Mouse (Mus musculus) liver, embryonic 16.5 days (tissue): ENCODE measurements around the gene Gfod2. TPM values are rescaled to one million over a fixed set of nuclear protein-coding genes. Genes with fewer than 3 reads are reported as not detected.
A peak's percentile ranks its signal among the peaks of the same experiment; 100 is the strongest.

Experiments used
- ATAC-seq: fragments of 200-750 bp; cut with Nextera tagmentation; 2 replicates; pipeline ENCODE4 v1.8.0; 2017; ENCODE audit warnings: low read depth, mild to moderate bottlenecking, moderate number of reproducible peaks, moderate library complexity
- H3K27ac ChIP-seq: fragments of 300-500 bp; sonication (generic); 2 replicates; pipeline ENCODE4 v1.5.1; 2014; ENCODE audit warnings: mild to moderate bottlenecking, low read length
- H3K27me3 ChIP-seq: fragments of 300-500 bp; sonication (generic); 2 replicates; pipeline ENCODE4 v1.6.1; 2014; ENCODE audit warnings: low read depth, low read length, mixed read lengths; ENCODE audit not compliant: control insufficient read depth, insufficient read depth
- H3K36me3 ChIP-seq: fragments of 300-500 bp; sonication (generic); 2 replicates; pipeline ENCODE4 v1.6.1; 2014; ENCODE audit warnings: mild to moderate bottlenecking; ENCODE audit not compliant: control insufficient read depth, insufficient read depth
- H3K4me1 ChIP-seq: fragments of 300-500 bp; sonication (generic); 2 replicates; pipeline ENCODE4 v1.6.1; 2014; ENCODE audit warnings: low read depth, low read length, mixed read lengths; ENCODE audit not compliant: control insufficient read depth
- H3K4me2 ChIP-seq: fragments of 300-500 bp; sonication (generic); 2 replicates; pipeline ENCODE4 v1.6.1; 2014; ENCODE audit warnings: low read depth, low read length, mixed read lengths
- H3K4me3 ChIP-seq: fragments of 300-500 bp; sonication (generic); 2 replicates; pipeline ENCODE4 v1.5.1; 2014; ENCODE audit warnings: low read depth, mild to moderate bottlenecking, low read length
- H3K9ac ChIP-seq: fragments of 300-500 bp; sonication (generic); 2 replicates; pipeline ENCODE4 v1.6.1; 2014; ENCODE audit warnings: low read depth, low read length
- H3K9me3 ChIP-seq: fragments of 300-500 bp; sonication (generic); replicated peaks from 2 replicates; pipeline ENCODE4 v1.6.1; 2016; ENCODE audit warnings: low read length; ENCODE audit not compliant: control insufficient read depth
- WGBS: fragments of 180-500 bp; shearing (Covaris S2); extraction: QIAGEN DNeasy Blood & Tissue Kit; methylation state at CpG from one replicate; pipeline ENCODE4 v1.1.7; 2014; ENCODE audit not compliant: insufficient replicate concordance; 5-methylcytosine and 5-hydroxymethylcytosine counted together
- polyA plus RNA-seq: library from polyadenylated mRNA; unstranded; fragments of >200 nt; fragmentation: Nextera tagmentation; extraction: Ambion mirVana; gene quantifications from 2 replicates; pipeline ENCODE4 v1.2.1, GENCODE M21; 2015

Gfod2 gene
- polyA plus RNA-seq, 1 experiment from 2014 or later, result 1.8 TPM

DNA sequence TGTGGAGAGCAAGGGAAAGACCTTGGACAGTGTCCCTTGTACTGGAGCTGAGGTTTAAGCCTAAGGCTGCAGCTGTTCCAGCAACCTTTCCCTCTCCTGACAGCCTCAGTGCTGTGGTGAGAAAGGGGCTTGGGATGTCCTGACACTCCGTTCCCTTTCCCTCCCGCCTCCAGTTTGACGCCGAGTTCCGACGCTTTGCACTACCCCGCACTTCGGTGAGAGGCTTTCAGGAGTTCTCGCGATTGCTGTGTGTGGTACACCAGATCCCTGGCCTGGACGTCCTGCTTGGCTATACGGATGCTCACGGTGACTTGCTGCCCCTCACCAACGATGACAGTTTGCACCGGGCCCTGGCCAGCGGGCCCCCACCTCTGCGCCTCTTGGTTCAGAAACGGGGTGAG, 56.5 kb downstream of the Gfod2 start:
- H3K9ac ChIP-seq, result peak overlapping the region; percentile 58
- H3K27me3 ChIP-seq, result no peaks in the 10 kb centered on the region
- H3K4me2 ChIP-seq, result peak overlapping the region; percentile 99
- H3K36me3 ChIP-seq, result peaks cover 10% of the 10 kb centered on the region; the same call in 1 of the 2 replicates
- H3K4me3 ChIP-seq, result peak overlapping the region; percentile 84
- no peak for ATAC-seq
- peaks cover 28% of the 10 kb centered on the region for H3K4me1 ChIP-seq
- no peak overlapping the region for H3K27ac ChIP-seq
- H3K9me3 ChIP-seq, result no peaks in the 10 kb centered on the region
- 66% methylated on average over 18 of the region's 18 CpGs for WGBS

DNA sequence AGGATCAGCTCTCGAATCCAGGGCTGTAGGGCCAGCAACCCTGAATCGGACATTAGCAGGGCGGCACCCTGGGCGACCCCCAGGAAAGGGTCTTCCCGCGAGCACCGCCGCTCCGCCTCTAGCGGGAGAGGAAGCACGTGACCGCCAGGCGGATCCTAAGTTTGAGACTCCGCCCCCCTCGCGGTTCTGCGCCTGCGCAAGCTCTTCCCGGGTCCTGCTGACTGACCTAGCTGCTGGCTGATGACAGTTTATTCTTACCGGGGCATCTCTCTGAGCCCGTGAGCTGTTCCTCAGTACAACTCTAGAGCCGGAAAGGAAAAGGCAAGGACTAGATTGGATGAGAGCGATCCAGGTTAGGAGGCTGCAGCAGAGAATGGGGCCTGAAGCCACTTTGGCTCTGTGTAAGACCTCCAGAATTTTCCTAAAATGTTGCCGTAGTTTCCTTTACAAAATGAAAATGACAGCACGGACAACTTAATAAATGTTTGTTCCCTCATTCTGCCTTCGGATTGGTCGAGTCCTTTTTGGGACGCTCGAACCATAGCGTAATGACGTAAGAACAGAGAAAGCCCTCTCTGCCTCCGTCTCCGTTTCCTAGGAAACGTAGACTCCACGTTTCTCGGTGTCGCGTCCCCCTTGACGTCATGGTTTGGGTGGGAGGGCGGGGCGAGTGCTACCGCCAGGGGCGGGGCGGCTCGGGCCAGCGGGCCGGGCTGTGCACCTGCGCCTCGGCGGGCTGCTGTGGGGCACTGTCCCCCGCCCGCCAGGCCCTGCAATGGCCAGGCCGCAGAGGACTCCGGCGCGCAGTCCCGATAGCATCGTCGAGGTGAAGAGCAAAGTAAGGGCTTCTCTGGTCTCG, 57.3 kb downstream of the Gfod2 start, which contains the start of the genes Acd and Pard6a:
Acd (minus strand) TSS at position 137 of the 859 bp plus-strand sequence.
Pard6a (plus strand) TSS at position 183 of the 859 bp plus-strand sequence.
- H3K4me2 ChIP-seq, result peak within 1 kb of the TSS; percentile 99
- H3K36me3 ChIP-seq, result peaks cover 12% of the 10 kb centered on the region; the same call in 1 of the 2 replicates
- under 1% methylated on average over 60 of the region's 60 CpGs for WGBS
- no peaks in the 10 kb centered on the region for H3K9me3 ChIP-seq
- no peaks in the 10 kb centered on the region for H3K27me3 ChIP-seq
- peak within 1 kb of the TSS; percentile 80 for H3K9ac ChIP-seq
- H3K27ac ChIP-seq, result peak within 1 kb of the TSS; percentile 95
- peak within 1 kb of the TSS; percentile 84 for H3K4me3 ChIP-seq
- ATAC-seq, result peak; percentile 83
- peaks cover 20% of the 10 kb centered on the region for H3K4me1 ChIP-seq

DNA sequence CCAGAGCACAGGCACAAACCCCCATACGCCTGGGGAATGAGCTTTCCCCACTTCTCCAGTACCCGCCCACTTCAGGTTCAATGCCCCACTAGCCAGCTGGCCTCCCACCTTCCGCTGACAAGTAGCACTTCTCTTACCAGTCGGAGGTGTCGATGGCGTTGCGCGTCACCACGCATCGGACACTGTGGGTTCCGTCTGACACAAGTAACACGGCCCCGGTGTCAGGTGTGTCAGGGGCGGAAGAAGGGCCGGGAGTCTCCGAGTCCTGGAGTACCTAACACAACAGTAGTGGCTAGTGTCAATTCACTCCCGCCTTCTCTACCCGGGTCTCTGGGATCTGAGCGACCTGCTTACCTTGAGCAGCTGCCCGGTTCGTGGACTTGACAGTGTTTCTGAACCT, 57.9 kb downstream of the Gfod2 start:
- H3K27me3 ChIP-seq, result no peaks in the 10 kb centered on the region
- WGBS, result under 1% methylated on average over 21 of the region's 21 CpGs
- peak overlapping the region; percentile 95 for H3K27ac ChIP-seq
- H3K36me3 ChIP-seq, result peaks cover 12% of the 10 kb centered on the region; the same call in 1 of the 2 replicates
- peak overlapping the region; percentile 80 for H3K9ac ChIP-seq
- H3K4me2 ChIP-seq, result peak overlapping the region; percentile 99
- H3K4me1 ChIP-seq, result peaks cover 18% of the 10 kb centered on the region
- peak overlapping the region; percentile 84 for H3K4me3 ChIP-seq
- peak; percentile 37 for ATAC-seq
- no peaks in the 10 kb centered on the region for H3K9me3 ChIP-seq

DNA sequence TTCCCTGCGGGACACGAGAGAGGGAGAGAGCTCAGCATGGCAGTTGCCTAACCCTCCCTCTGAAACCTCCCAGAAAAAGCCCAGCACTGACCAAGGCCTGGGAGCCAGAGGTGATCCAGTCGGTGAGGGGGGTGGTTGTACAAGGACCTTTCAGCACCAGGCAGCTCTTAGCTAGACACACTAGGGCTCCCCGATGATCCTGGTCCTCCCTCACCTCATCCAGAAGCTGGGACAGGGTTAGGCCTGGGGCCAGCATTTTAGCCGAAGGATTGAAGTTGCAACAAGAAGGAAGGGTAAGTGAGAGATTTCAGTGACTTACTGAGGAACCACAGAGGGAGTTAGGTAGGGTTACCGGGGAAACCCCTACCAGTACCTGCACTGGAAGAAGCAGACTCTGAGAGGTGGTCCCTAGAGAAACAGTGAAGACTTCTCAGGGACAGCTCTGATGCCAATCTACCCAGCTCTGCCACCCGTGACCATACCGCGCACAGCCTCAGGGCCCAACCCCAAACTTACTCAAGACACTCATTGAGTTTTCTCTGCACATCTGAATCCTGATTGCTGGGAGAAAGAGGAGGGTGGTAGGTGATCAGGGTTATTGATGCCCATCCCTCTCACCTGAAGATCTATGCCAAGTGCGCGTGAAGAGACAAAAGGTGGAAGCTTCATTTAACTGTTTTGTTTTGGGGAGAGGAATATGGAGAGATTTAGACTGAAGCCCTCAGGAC, 58.8 kb downstream of the Gfod2 start:
- Histone ChIP-seq H3K27ac (no peak overlapping the region), H3K4me1 (peaks cover 18% of the 10 kb centered on the region), H3K9me3 (no peaks in the 10 kb centered on the region), H3K36me3 (peaks cover 12% of the 10 kb centered on the region; the same call in 1 of the 2 replicates), H3K4me2 (peak overlapping the region; percentile 99), H3K27me3 (no peaks in the 10 kb centered on the region; the same call in 1 of the 2 replicates), H3K9ac (peak overlapping the region; percentile 80; the same call in 1 of the 2 replicates), H3K4me3 (peak overlapping the region; percentile 84)
- ATAC-seq, result no peak
- 81% methylated on average over 11 of the region's 11 CpGs for WGBS

DNA sequence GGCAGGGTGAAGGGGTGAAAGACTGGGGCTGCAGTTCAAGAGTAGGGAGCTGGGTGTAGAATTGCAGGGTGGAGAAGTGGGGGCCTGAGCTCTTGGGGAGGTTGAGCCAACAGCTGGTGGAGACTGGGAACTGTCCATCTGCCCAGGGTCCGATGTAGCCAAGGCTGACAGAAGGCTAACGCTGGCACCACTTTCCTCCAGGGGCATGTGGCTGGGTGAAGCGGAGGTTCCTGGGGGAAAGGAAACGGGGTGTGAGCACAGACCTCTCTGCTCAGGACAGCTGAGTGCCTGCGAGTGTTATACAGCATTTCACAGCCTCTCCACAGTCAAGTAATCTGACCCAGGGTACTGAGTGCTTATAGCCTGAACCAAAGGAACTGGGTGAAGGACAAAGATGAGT, 59.7 kb downstream of the Gfod2 start:
- Histone ChIP-seq H3K9ac (no peak overlapping the region), H3K36me3 (peaks cover 12% of the 10 kb centered on the region; the same call in 1 of the 2 replicates), H3K27ac (no peak overlapping the region), H3K9me3 (no peaks in the 10 kb centered on the region), H3K4me2 (no peak overlapping the region), H3K27me3 (peaks cover under 1% of the 10 kb centered on the region; the same call in 1 of the 2 replicates), H3K4me1 (peaks cover 26% of the 10 kb centered on the region), H3K4me3 (no peak overlapping the region)
- WGBS, result 79% methylated on average over 5 of the region's 5 CpGs
- no peak for ATAC-seq

DNA sequence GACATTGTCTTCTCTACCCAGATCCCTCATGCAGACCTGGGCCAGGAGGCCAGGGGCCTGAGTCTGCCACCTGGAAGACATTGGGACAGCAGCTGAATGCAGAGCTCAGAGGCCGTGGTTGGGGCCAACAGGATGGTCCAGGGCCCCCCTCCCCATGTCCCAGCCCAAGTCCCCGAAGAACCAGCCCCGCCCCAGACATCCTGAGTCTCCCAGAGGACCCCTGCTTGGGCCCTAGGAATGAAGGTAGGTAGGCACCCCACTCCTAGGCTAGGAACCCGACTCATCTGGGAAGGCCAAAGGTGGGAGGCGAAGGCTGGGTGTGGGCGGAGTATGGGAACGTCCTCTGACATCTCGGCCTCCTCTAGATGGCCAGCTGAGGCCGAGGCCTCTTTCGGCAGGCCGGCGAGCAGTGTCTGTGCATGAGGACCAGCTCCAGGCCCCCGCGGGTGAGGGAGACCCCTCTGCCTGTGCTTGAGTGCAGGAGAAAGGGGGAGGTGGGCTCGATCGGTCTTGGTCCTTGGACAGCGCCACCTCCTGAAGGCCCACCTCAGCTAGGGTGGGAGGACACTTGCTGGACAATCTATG, 61.2 kb downstream of the Gfod2 start:
- Histone ChIP-seq H3K4me1 (peaks cover 28% of the 10 kb centered on the region), H3K36me3 (peaks cover 12% of the 10 kb centered on the region; the same call in 1 of the 2 replicates), H3K4me2 (no peak overlapping the region), H3K9ac (no peak overlapping the region), H3K27ac (no peak overlapping the region), H3K4me3 (no peak overlapping the region), H3K27me3 (peaks cover 5% of the 10 kb centered on the region; the same call in 1 of the 2 replicates), H3K9me3 (no peaks in the 10 kb centered on the region)
- WGBS, result 87% methylated on average over 17 of the region's 17 CpGs
- no peak for ATAC-seq

DNA sequence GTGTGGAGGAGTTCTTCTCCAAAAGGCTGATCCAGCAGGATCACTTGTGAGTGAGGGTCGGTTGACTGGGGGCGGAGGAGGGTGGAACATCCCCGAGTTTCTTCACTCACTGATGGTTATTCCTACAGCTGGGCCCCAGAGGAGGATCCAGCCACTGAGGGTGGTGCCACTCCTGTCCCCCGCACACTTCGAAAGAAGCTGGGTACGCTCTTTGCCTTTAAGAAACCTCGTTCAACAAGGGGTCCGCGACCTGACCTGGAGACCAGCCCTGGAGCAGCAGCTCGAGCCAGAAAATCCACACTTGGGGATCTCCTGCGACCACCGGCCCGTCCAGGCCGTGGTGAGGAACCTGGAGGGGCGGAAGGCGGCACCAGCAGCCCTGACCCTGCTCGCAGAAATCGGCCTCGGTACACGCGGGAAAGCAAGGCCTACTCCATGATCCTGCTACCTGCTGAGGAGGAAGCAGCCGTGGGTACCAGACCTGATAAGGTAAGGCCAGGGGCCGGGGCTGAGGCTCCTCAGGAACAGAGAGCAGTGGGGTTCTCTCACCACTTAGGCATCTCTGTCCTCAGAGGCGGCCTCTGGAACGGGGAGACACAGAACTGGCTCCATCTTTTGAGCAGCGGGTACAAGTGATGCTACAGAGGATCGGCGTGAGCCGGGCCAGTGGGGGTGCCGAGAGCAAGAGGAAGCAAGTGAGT, 63.2 kb downstream of the Gfod2 start:
- no peak overlapping the region for H3K27ac ChIP-seq

More for the DNA sequence above, 63.2 kb downstream of the Gfod2 start:
- Histone ChIP-seq H3K9ac (no peak overlapping the region), H3K4me2 (no peak overlapping the region), H3K4me3 (no peak overlapping the region), H3K27me3 (peaks cover 5% of the 10 kb centered on the region; the same call in 1 of the 2 replicates), H3K36me3 (peaks cover 12% of the 10 kb centered on the region; the same call in 1 of the 2 replicates), H3K4me1 (peaks cover 15% of the 10 kb centered on the region), H3K9me3 (no peaks in the 10 kb centered on the region)
- no peak for ATAC-seq
- WGBS, result 76% methylated on average over 30 of the region's 30 CpGs
